Mouse (Mus musculus): ENCODE data around the gene Pnp2.

The Pnp2 gene

GRCm38 (mm10) chr14:50955942-50956508 lies at the start of gene Pnp2:
TSS of gene Pnp2 (plus strand) at chr14:50955992.
- CTCF ChIA-PET, result interaction anchor here in 2 of 4 experiments (0.6 to 1.2 kb wide), 2 partner anchors 11 to 68 kb away, joined by 4 to 14 read pairs; no protein-coding TSS in a partner anchor
- POLR2A ChIA-PET, result interaction anchor here in 3 of 4 experiments (0.6 to 3.7 kb wide), 10 partner anchors 11 to 135 kb away, joined by 3 to 60 read pairs (median 6); partner anchors contain the start of genes Gm49342 (in 2 of the 3), Ang (in 1 of the 3), Pip4p1 (in 1 of the 3) and Pnp (in 1 of the 3)

DNA sequence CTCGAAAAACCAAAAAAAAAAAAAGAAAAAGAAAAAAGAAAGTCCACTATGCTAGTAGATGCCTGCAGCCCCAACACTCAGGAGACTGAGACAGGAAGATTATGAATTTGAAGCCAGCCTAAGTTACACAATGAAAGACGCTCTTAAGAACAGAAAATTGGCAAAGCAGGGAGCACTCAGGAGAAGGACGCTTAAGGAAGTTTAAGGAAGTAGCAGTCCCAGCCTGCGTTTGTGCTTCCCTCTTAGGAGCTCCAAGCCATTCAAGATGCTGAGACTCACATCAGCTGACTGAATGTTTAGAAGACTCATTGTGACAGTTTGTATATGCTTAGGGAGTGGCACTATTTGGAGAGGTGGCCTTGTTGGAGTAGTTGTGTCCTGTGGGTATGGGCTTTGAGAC lies 47.7 kb upstream of the Pnp2 start:
- POLR2A ChIA-PET, result interaction anchor here in 1 of 4 experiments (1.3 to 1.9 kb wide), 2 partner anchors 21 to 27 kb away, joined by 3 to 4 read pairs; no protein-coding TSS in a partner anchor
- CTCF ChIA-PET, result interaction anchor here in 1 of 4 experiments (0.8 kb wide), 1 partner anchor 985 kb away, joined by 3 read pairs; no protein-coding TSS in a partner anchor

GRCm38 (mm10) chr14:50911356-50911755 lies 44.4 kb upstream of the Pnp2 start:
- ChIA-PET CTCF (no interaction called here), POLR2A (interaction anchor here (0.6 to 8.2 kb wide), 13 partner anchors 8 to 115 kb away, joined by 3 to 159 read pairs (median 4); partner anchors contain the start of genes Pip4p1 (in 3 of the 4), Pnp (in 3 of the 4), Apex1 (in 2 of the 4) and Osgep (in 2 of the 4))

GRCm38 (mm10) chr14:50923437-50923836 lies 32.4 kb upstream of the Pnp2 start:
- CTCF ChIA-PET, result interaction anchor here in 2 of 4 experiments (0.7 to 1.4 kb wide), 3 partner anchors 19 to 481 kb away, joined by 3 to 4 read pairs (median 3); no protein-coding TSS in a partner anchor
- POLR2A ChIA-PET, result interaction anchor here in 3 of 4 experiments (0.5 to 12.2 kb wide), 27 partner anchors 9 to 960 kb away, joined by 3 to 159 read pairs (median 6); partner anchors contain the start of genes Ccnb1ip1 (in 2 of the 3), Parp2 (in 2 of the 3), Gm49342 (in 1 of the 3) and Pip4p1 (in 1 of the 3)

DNA sequence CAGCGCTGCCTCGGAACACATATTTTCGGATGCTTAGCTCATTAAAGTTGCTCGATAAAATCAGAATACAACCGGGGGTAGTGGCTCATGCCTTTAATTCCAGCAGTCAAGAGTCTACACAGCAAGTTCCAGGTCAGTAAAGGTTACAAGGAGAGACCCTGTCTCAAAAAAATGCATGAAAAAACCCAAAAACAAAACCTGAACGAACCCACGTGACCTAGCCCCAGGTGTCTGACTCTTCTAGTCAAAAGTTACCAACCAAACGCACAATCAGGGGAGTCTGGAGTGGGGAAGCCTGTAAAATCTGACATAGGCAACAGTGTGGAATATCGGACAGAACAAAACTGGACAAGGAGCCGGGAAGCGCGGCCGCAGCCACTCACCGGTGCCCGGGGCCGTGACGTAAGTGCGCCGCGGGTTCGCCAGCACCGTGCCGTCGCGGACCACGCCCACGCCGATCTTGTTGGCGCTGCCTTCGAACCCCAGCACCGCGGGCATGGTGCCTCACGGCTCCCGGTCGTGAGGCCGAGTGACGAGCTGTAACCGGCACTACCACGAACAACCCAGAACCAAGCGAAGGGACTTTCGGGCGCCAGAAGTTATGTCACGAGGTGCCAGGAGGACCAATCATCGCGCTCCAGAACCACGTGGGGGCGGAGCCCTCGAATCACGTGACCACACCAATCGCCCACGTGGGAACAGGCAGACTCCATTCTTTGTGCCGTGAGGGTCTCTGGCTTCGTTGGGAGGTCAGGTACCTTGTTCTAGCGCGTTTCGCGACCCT lies 31.3 kb upstream of the Pnp2 start, which contains the start of the genes Osgep and Apex1:
Osgep (minus strand) TSS at position 613 of the 784 bp plus-strand sequence.
Apex1 (plus strand) TSS at position 688 of the 784 bp plus-strand sequence.
- POLR2A ChIA-PET, result interaction anchor here in 3 of 4 experiments (0.6 to 12.2 kb wide), 29 partner anchors 8 to 959 kb away, joined by 3 to 159 read pairs (median 6); partner anchors contain the start of genes Ccnb1ip1 (in 2 of the 3), Parp2 (in 2 of the 3), Gm49342 (in 1 of the 3) and Pip4p1 (in 1 of the 3)
- CTCF ChIA-PET, result interaction anchor here in 1 of 4 experiments (1.2 kb wide), 1 partner anchor 20 kb away, joined by 3 read pairs; no protein-coding TSS in a partner anchor

DNA sequence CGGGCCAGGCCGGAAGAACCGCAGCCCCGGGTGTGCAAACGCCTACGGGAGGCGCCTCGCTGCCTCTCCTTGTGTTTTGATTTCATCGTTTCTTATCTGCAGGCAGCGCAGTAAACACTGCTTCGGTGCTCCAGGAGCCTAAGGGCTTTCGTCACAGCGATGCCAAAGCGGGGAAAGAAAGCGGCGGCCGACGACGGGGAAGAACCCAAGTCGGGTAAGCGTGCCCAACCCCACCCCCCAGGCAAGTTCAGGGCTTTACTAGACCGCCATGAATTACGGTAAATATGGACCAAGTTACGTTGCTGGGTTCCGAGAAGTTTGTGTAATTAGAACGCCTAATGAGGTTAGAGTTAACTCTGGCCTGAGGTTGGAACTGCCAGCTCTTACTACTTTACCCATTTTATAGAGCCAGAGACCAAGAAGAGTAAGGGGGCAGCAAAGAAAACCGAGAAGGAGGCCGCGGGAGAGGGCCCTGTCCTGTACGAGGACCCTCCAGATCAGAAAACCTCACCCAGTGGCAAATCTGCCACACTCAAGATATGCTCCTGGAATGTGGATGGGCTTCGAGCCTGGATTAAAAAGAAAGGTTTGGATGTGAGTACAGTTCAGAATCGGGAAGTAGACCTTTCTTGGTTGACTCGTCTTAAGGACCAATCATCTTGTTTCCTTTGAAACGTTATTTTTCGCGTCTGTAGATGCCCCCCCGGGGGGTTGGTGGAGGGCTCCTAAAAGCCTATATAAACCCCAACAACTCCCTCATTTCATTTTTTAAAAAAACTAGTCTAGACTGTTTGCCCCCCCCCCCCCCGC lies 30.5 kb upstream of the Pnp2 start:
- CTCF ChIA-PET, result interaction anchor here in 1 of 4 experiments (1.2 kb wide), 1 partner anchor 21 kb away, joined by 3 read pairs; no protein-coding TSS in a partner anchor

GRCm38 (mm10) chr14:50927366-50927765 lies 28.4 kb upstream of the Pnp2 start:
- ChIA-PET POLR2A (interaction anchor here in 2 of 4 experiments (1.0 to 12.2 kb wide), 7 partner anchors 11 to 162 kb away, joined by 3 to 159 read pairs (median 5); partner anchors contain the start of genes Ccnb1ip1 (in 1 of the 2) and Parp2 (in 1 of the 2)), CTCF (no interaction called here)

More for the DNA sequence above, 30.5 kb upstream of the Pnp2 start:
- POLR2A ChIA-PET, result interaction anchor here (0.6 to 12.2 kb wide), 24 partner anchors 10 to 139 kb away, joined by 3 to 159 read pairs (median 6); partner anchors contain the start of genes Ccnb1ip1 (in 1 of the 4), Gm49342 (in 1 of the 4) and Parp2 (in 1 of the 4)

- ChIA-PET POLR2A (interaction anchor here in 3 of 4 experiments (0.6 to 12.2 kb wide), 34 partner anchors 9 to 145 kb away, joined by 3 to 159 read pairs (median 7); partner anchors contain the start of genes Gm49342 (in 2 of the 3), Ccnb1ip1 (in 1 of the 3), Klhl33 (in 1 of the 3) and Parp2 (in 1 of the 3)), CTCF (no interaction called here)
These were observed 25.8 kb upstream of the Pnp2 start for GRCm38 (mm10) chr14:50929951-50930350.

- POLR2A ChIA-PET, result interaction anchor here (0.6 to 12.2 kb wide), 58 partner anchors 8 to 1349 kb away, joined by 3 to 159 read pairs (median 5); partner anchors contain the start of genes Ccnb1ip1 (in 4 of the 4), Parp2 (in 4 of the 4), Gm49342 (in 2 of the 4) and Klhl33 (in 1 of the 4)
- CTCF ChIA-PET, result no interaction called here
These were observed 25.4 kb upstream of the Pnp2 start for GRCm38 (mm10) chr14:50930377-50930753.

GRCm38 (mm10) chr14:50930754-50931492 lies 24.9 kb upstream of the Pnp2 start, which contains the start of the genes Pip4p1 and Pnp:
TSS of gene Pip4p1 (minus strand) at chr14:50930856.
TSS of gene Pnp (plus strand) at chr14:50931082.
- ChIA-PET CTCF (interaction anchor here in 1 of 4 experiments (0.6 kb wide), 1 partner anchor 133 kb away, joined by 3 read pairs; no protein-coding TSS in a partner anchor), POLR2A (interaction anchor here (0.6 to 12.2 kb wide), 72 partner anchors 7 to 1759 kb away, joined by 3 to 159 read pairs (median 5); partner anchors contain the start of genes Ccnb1ip1 (in 4 of the 4), Parp2 (in 4 of the 4), Gm49342 (in 2 of the 4) and Tep1 (in 2 of the 4))

GRCm38 (mm10) chr14:50931493-50932020 lies 24.2 kb upstream of the Pnp2 start:
- CTCF ChIA-PET, result interaction anchor here in 1 of 4 experiments (0.6 kb wide), 1 partner anchor 132 kb away, joined by 3 read pairs; no protein-coding TSS in a partner anchor
- POLR2A ChIA-PET, result interaction anchor here (0.6 to 12.2 kb wide), 66 partner anchors 7 to 1760 kb away, joined by 3 to 159 read pairs (median 6); partner anchors contain the start of genes Ccnb1ip1 (in 4 of the 4), Parp2 (in 4 of the 4), Gm49342 (in 2 of the 4) and Tep1 (in 2 of the 4)

DNA sequence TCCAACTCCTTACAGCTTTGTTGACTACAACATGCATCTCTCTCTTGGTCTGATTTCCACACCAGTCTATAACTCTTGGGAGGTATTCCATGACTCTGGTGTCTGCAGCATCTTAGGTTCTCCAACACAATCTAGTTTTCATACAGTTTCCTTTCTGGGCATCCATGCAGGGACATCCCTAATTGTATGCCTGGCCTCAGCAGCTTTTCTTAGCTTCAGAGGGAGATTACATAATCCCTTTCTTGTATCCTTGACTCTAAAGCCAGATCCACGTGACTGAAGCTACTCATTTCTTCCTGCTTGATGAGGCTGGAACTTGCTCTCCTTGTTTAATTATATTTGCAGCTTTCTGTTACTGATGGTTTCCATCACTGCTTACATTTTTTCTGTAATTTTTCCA lies 19.1 kb upstream of the Pnp2 start:
- CTCF ChIA-PET, result no interaction called here
- POLR2A ChIA-PET, result interaction anchor here in 2 of 4 experiments (0.5 to 4.6 kb wide), 8 partner anchors 8 to 143 kb away, joined by 3 to 59 read pairs (median 8); partner anchors contain the start of genes Apex1 (in 1 of the 2), Osgep (in 1 of the 2), Pip4p1 (in 1 of the 2) and Pnp (in 1 of the 2)

- POLR2A ChIA-PET, result interaction anchor here (0.6 to 4.6 kb wide), 37 partner anchors 8 to 1166 kb away, joined by 3 to 59 read pairs (median 5); partner anchors contain the start of genes Osgep (in 3 of the 4), Pip4p1 (in 3 of the 4), Pnp (in 3 of the 4) and Apex1 (in 2 of the 4)
- CTCF ChIA-PET, result interaction anchor here in 3 of 4 experiments (0.5 to 1.5 kb wide), 4 partner anchors 34 to 138 kb away, joined by 3 to 4 read pairs (median 4); no protein-coding TSS in a partner anchor
These were observed 17.5 kb upstream of the Pnp2 start for GRCm38 (mm10) chr14:50938119-50938908.

DNA sequence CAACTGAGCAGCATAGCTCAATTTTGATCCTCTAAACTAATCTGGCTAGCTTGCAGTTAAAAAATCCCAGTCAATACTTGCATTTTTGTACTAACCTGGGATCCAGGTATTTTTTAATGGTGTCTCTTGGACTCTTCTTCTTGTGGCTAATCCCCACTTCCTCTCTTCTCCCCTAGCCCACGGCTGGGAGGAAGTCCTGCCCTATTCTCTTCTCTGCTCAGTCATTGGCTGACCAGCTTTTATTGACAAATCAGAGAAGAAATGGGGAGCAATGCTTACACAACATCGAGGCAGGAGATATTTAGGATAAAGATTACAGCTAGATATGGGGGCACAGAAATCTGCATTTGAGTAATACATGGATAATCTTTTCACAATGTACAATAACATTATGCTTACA lies 16.9 kb upstream of the Pnp2 start:
- ChIA-PET CTCF (interaction anchor here in 1 of 4 experiments (1.2 to 1.5 kb wide), 2 partner anchors 35 to 124 kb away, joined by 3 to 4 read pairs; no protein-coding TSS in a partner anchor), POLR2A (interaction anchor here (0.6 to 4.6 kb wide), 26 partner anchors 8 to 154 kb away, joined by 3 to 59 read pairs (median 6); partner anchors contain the start of genes Osgep (in 3 of the 4), Pip4p1 (in 3 of the 4), Pnp (in 3 of the 4) and Apex1 (in 2 of the 4))
